Mouse (Mus musculus) left cerebral cortex, adult 8-10 months (tissue): ENCODE measurements around the gene Hnrnpdl. TPM values are rescaled to one million over a fixed set of nuclear protein-coding genes. Genes with fewer than 3 reads are reported as not detected.

ENCODE experiments used
- DNase-seq, 2 experiments: peaks; one replicate each; pipeline ENCODE4 v3.0.0; 2022; ENCODE audit warnings: low spot score in 2 of 2
- total RNA-seq, 4 experiments: library from RNA; stranded (reverse); gene quantifications; 2 replicates each; pipeline ENCODE4 v1.2.4; 2022

The Hnrnpdl gene
- total RNA-seq, 4 experiments from 2014 or later = 163 to 200 (median 198) TPM

- DNase-seq = no peak
Observed at GRCm38 (mm10) chr5:100006324-100007039, 33.0 kb downstream of the Hnrnpdl start.

GRCm38 (mm10) chr5:100005896-100006295 lies 33.6 kb downstream of the Hnrnpdl start:
- no peak for DNase-seq

DNA sequence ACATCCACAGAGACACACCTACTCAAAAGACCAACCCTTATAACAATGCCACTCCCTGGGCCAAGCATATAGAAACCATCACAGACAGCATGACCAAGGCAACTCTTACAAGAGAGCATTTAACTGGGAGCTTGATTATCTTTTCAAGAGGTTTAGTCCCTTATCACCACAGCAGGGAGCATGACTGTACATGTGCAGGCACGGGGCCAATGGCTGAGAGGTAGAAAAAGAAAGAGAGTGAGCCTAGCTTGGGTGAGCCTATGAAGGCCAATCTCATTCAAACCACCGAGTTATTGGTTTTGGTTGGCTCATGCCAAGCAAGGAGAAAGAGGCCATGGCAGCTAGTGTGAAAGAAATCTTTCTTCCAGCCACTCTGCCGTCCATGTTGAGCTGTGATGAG lies 34.0 kb downstream of the Hnrnpdl start:
- no peak for DNase-seq

DNA sequence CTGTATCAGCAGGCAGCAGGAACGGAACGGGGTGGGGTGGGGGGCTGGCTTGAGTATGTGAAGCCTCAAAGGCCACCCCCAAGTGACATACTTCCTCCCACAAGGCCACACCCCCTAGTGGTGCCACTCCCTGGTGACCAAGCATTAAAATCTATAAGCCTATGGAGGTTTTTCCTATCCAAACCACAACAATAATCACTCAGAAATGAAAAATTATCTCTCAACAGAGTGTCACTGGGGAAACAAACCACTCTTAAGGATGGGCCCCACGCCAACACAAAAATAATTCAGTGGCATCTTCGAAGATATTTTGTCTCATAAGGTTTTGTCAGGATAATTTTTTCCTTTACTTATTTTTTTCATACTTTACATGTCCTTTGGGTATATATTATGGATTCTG lies 35.6 kb downstream of the Hnrnpdl start:
- no peak for DNase-seq

GRCm38 (mm10) chr5:100000500-100000899 lies 39.0 kb downstream of the Hnrnpdl start:
- DNase-seq = no peak

- no peak for DNase-seq
Observed at GRCm38 (mm10) chr5:100000048-100000447, 39.4 kb downstream of the Hnrnpdl start.

DNA sequence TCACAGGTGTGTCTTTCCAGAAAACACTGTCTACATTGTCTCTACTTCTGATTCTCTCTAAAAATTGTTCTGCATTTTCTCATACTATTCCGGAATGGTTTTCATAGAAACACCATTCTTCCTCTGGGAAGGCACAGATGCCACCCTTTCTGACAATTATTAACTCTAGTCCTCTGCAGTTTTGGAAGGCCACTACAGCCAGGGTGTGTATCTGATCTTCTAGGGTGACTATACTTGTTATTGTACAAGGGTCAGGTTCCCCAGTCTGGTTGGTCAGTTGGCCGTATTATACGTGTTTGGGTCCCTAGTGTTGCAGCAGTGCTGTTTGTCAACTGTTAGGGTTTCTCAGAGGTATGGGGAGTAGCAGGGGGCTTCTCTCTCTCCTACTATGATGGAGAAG lies 44.8 kb downstream of the Hnrnpdl start:
- DNase-seq = no peak

GRCm38 (mm10) chr5:99994166-99994565 lies 45.3 kb downstream of the Hnrnpdl start:
- no peak for DNase-seq

Other genes with a start within 250 kb of the Hnrnpdl start
- gene Vamp9, start 133.4 kb downstream of the Hnrnpdl start, total RNA-seq = 1 to 10 TPM in 2 of 4 experiments, under 1 TPM in 1, not detected in 1; 0.89 to 1.4 (median 1.3) TPM
- 100 to 1,000 TPM; 182 to 239 (median 222) TPM for gene Hnrnpd, start 60.7 kb downstream of the Hnrnpdl start, total RNA-seq
- gene 4930524J08Rik, start 60.6 kb downstream of the Hnrnpdl start, total RNA-seq = 1 to 10 TPM; 1.1 to 3.3 (median 1.6) TPM
- 10 to 100 TPM; 47.3 to 54.4 (median 52.2) TPM for gene Enoph1, start 321 bp upstream of the Hnrnpdl start, total RNA-seq
- gene Tmem150c, start 120.1 kb upstream of the Hnrnpdl start, total RNA-seq = 10 to 100 TPM; 37.1 to 49.5 (median 40.4) TPM